10 mouse cellular contexts compared by ENCODE assay signal in the genomic region with DNA sequence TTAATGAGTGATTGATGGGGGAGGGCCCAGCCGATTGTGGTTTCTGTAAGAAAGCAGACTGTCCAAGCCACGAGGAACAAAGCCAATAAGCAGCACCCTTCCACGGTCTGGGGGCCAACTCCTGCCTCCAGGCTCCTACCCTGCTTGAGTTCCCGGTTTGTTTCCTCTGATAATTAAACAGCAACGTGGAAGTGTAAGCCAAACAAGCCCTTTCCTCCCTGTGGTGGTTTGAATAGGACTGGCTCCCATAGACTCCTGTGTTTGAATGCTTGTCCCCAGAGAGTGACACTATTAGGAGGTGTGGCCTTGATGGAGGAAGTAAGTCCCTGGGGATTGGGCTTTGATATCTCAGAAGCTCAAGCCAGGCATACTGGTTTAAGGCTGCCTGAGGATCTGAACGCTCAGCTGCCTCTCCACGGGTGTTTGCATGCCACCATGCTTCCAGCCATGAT. TPM values are rescaled to one million over a fixed set of nuclear protein-coding genes. Genes with fewer than 3 reads are reported as not detected.
A peak's percentile ranks its signal among the peaks of the same experiment; 100 is the strongest.
DNase-seq lines count a peak whose midpoint lies in the region; ATAC-seq lines count a peak whose summit lies in the region.
"Had no signal": no experiment of that assay in that cellular context is flagged by ENCODE, and none has a peak within 500 bp of the region (broad histone marks: within the 10 kb centered on the region; RNA-seq: fewer than 3 reads in every experiment).

No protein-coding gene starts in this region.

- no peaks in the 10 kb centered on the region for H3K36me3 ChIP-seq in forebrain, embryonic 11.5 days (ENCODE audit: control insufficient read depth, insufficient read depth, low read length)

- 8% methylated on average over 7 of the region's 7 CpGs for WGBS in forebrain, embryonic 11.5 days

- no peak for ATAC-seq in forebrain, embryonic 11.5 days (replicated peaks; ENCODE audit: low FRiP score)

- peak; percentile 22 for DNase-seq in kidney, adult 9 months
- DNase-seq in kidney, postnatal 25 days, result no peak
- DNase-seq in MEL-GATA-1-ER (ENCODE audit: extremely low read depth, low read depth), result peak; percentile 81
- no peak for DNase-seq in forebrain, embryonic 11.5 days (ENCODE audit: low spot score)
- peak; percentile 22 for DNase-seq in lung, postnatal 25 days (ENCODE audit: low spot score)
- no peak for DNase-seq in left cerebral cortex, adult 18-20 months (ENCODE audit: low spot score in 2 of 2)
- DNase-seq in ovary, postnatal 36 days (ENCODE audit: low spot score), result no peak
- DNase-seq in thymus, postnatal 10 days (ENCODE audit: low spot score in 2 of 2), result no peak
- DNase-seq: adrenal gland, adult 2 months; gastrocnemius, adult 2 months had no signal

- H3K9me3 ChIP-seq in forebrain, embryonic 11.5 days (ENCODE audit: control insufficient read depth, low read length), result no peaks in the 10 kb centered on the region

- no peaks in the 10 kb centered on the region for H3K27me3 ChIP-seq in forebrain, embryonic 11.5 days (ENCODE audit: control insufficient read depth, insufficient read depth, low read length)

- no peak overlapping the region; the same call in 1 of the 2 replicates for H3K4me2 ChIP-seq in forebrain, embryonic 11.5 days (ENCODE audit: low read depth, low read length, severe bottlenecking)

- peaks cover 11% of the 10 kb centered on the region; the same call in 1 of the 2 replicates for H3K4me1 ChIP-seq in forebrain, embryonic 11.5 days (replicated peaks; ENCODE audit: control insufficient read depth, insufficient read depth, low read length)

- no peak overlapping the region for H3K4me3 ChIP-seq in forebrain, embryonic 11.5 days (ENCODE audit: low read depth, low read length)

- H3K27ac ChIP-seq in forebrain, embryonic 11.5 days (ENCODE audit: low read depth, low read length), result peak overlapping the region; percentile 25; the same call in 1 of the 2 replicates

- no peak overlapping the region; the same call in 1 of the 2 replicates for H3K9ac ChIP-seq in forebrain, embryonic 11.5 days (ENCODE audit: low read length)

RNA-seq across cellular contexts. Expression of a gene that starts 1.6 kb away (rescaled TPM):
- 12.2 and 13.3 TPM in 2 replicates for polyA plus RNA-seq in forebrain, embryonic 11.5 days (2014; fragmentation: Nextera tagmentation; extraction: Ambion mirVana)
- 10 to 100 TPM; 12.5 to 13.0 TPM for total RNA-seq in left cerebral cortex, adult 18-20 months (2021)

Comparison
In these comparisons a context has a peak if more than half of its experiments do, and no peak if none do; other contexts are left out.
1. DNase-seq: peak in kidney, adult 9 months (single experiment), MEL-GATA-1-ER (single experiment) and lung, postnatal 25 days (single experiment); none in kidney, postnatal 25 days (0 of 2), forebrain, embryonic 11.5 days (single experiment), left cerebral cortex, adult 18-20 months (0 of 2), ovary, postnatal 36 days (single experiment) and thymus, postnatal 10 days (0 of 2).